Mouse (Mus musculus) right cerebral cortex, postnatal 4 days (tissue): Measurements from ENCODE around the gene P3h1.

Experiments
- DNase-seq: peaks from one replicate; pipeline ENCODE4 v3.0.0-alpha.2; 2022

Gene P3h1

GRCm38 (mm10) chr4:119232410-119233255 is at the start of gene P3h1, which contains the start of gene AU022252:
Gene P3h1, plus strand, starts transcription at chr4:119232915.
Gene AU022252, minus strand, starts transcription at chr4:119232712.
- DNase-seq, result peak; percentile 98

GRCm38 (mm10) chr4:119183525-119183924 is 49.2 kb upstream of the P3h1 start:
- DNase-seq, result no peak

- DNase-seq, result no peak
Observed at GRCm38 (mm10) chr4:119185771-119186170, 46.9 kb upstream of the P3h1 start.

GRCm38 (mm10) chr4:119188060-119188785 is 44.5 kb upstream of the P3h1 start:
- no peak for DNase-seq

GRCm38 (mm10) chr4:119189392-119189791 is 43.3 kb upstream of the P3h1 start:
- no peak for DNase-seq

- DNase-seq, result no peak
Observed at GRCm38 (mm10) chr4:119189864-119190263, 42.9 kb upstream of the P3h1 start, which contains the start of gene Ermap. Gene Ermap, minus strand, starts transcription at chr4:119190011.

- no peak for DNase-seq
Observed at GRCm38 (mm10) chr4:119190618-119191017, 42.1 kb upstream of the P3h1 start.

- DNase-seq, result no peak
Observed at GRCm38 (mm10) chr4:119191273-119191672, 41.4 kb upstream of the P3h1 start.

GRCm38 (mm10) chr4:119192757-119193156 is 40.0 kb upstream of the P3h1 start:
- no peak for DNase-seq

GRCm38 (mm10) chr4:119194909-119195581 is 37.7 kb upstream of the P3h1 start, which contains the start of gene Svbp:
Gene Svbp, plus strand, starts transcription at chr4:119195306.
- peak; percentile 93 for DNase-seq

GRCm38 (mm10) chr4:119195582-119196320 is 37.0 kb upstream of the P3h1 start:
- DNase-seq, result no peak

- DNase-seq, result no peak
Observed at GRCm38 (mm10) chr4:119198105-119198504, 34.6 kb upstream of the P3h1 start.

GRCm38 (mm10) chr4:119204672-119205071 is 28.0 kb upstream of the P3h1 start:
- peak; percentile 71 for DNase-seq

GRCm38 (mm10) chr4:119216667-119217066 is 16.0 kb upstream of the P3h1 start:
- no peak for DNase-seq

- no peak for DNase-seq
Observed at GRCm38 (mm10) chr4:119218169-119218568, 14.5 kb upstream of the P3h1 start, which contains the start of gene Tmem269. Gene Tmem269, minus strand, starts transcription at chr4:119218217.

- no peak for DNase-seq
Observed at GRCm38 (mm10) chr4:119223696-119224095, 9.0 kb upstream of the P3h1 start.

- no peak for DNase-seq
Observed at GRCm38 (mm10) chr4:119224534-119224933, 8.2 kb upstream of the P3h1 start.

- DNase-seq, result no peak
Observed at GRCm38 (mm10) chr4:119225719-119226118, 7.0 kb upstream of the P3h1 start.

- DNase-seq, result no peak
Observed at GRCm38 (mm10) chr4:119226751-119227150, 6.0 kb upstream of the P3h1 start.

GRCm38 (mm10) chr4:119233256-119233901 is 664 bp downstream of the P3h1 start:
- DNase-seq, result peak; percentile 54

GRCm38 (mm10) chr4:119234348-119234747 is 1.6 kb downstream of the P3h1 start:
- DNase-seq, result no peak

- no peak for DNase-seq
Observed at GRCm38 (mm10) chr4:119238661-119239060, 5.9 kb downstream of the P3h1 start.
